Mouse (Mus musculus) MEL (cell line): ENCODE results near the gene Pgpep1l.

Source experiments
- CTCF ChIP-seq, 3 experiments: IDR thresholded peaks in 2 of 3; conservative IDR thresholded peaks in 1 of 3; 2 replicates each; pipeline ENCODE4 v1.5.1; 2011 to 2012; ENCODE audit warnings: low read length in 3 of 3, low read depth in 2 of 3, mild to moderate bottlenecking in 2 of 3, improper control_type of control experiment in 1 of 3, inconsistent platforms in 1 of 3, mixed read lengths in 1 of 3, moderate library complexity in 1 of 3; ENCODE audit not compliant: control insufficient read depth in 1 of 3, insufficient read depth in 1 of 3, poor library complexity in 1 of 3, severe bottlenecking in 1 of 3
- GATA1 ChIP-seq: IDR thresholded peaks from 2 replicates; pipeline ENCODE4 v1.6.1; 2011; ENCODE audit warnings: low read depth, low read length, improper control_type of control experiment
- MAX ChIP-seq: IDR thresholded peaks from 2 replicates; pipeline ENCODE4 v1.6.1; 2011; ENCODE audit warnings: low read length, improper control_type of control experiment
- POLR2A ChIP-seq, 2 experiments: IDR thresholded peaks; 2 replicates each; pipeline ENCODE4 v1.6.1; 2011 to 2012; ENCODE audit warnings: low read length in 2 of 2, mild to moderate bottlenecking in 2 of 2, control low read depth in 1 of 2, improper control_type of control experiment in 1 of 2, low read depth in 1 of 2, moderate library complexity in 1 of 2; ENCODE audit not compliant: control insufficient read depth in 1 of 2, insufficient read depth in 1 of 2, poor library complexity in 1 of 2
- POLR2AphosphoS2 ChIP-seq: IDR thresholded peaks from 2 replicates; pipeline ENCODE4 v1.6.1; 2011; ENCODE audit warnings: low read length, improper control_type of control experiment
- TAL1 ChIP-seq: IDR thresholded peaks from 2 replicates; pipeline ENCODE4 v1.6.1; 2012; ENCODE audit warnings: mild to moderate bottlenecking, inconsistent platforms, low read length, moderate library complexity, mixed read lengths
- ZC3H11A ChIP-seq: IDR thresholded peaks from 2 replicates; pipeline ENCODE4 v1.6.1; 2012; ENCODE audit warnings: low read depth, mild to moderate bottlenecking, inconsistent platforms, low read length, improper control_type of control experiment
- ZNF384 ChIP-seq: IDR thresholded peaks from 2 replicates; pipeline ENCODE4 v1.6.1; 2012; ENCODE audit warnings: low read depth, mild to moderate bottlenecking, inconsistent platforms, low read length, improper control_type of control experiment

- TF ChIP-seq CTCF (IDR thresholded peaks at IDR 0.05 in 2 of 3, conservative IDR thresholded peaks at IDR 0.05 in 1 of 3; ENCODE audit: control insufficient read depth in 1 of 3, insufficient read depth in 1 of 3, low read depth in 2 of 3, low read length in 3 of 3, poor library complexity in 1 of 3, severe bottlenecking in 1 of 3) (no peak), POLR2AphosphoS2 (no peak), GATA1 (no peak), POLR2A (IDR thresholded peaks at IDR 0.05; ENCODE audit: control insufficient read depth in 1 of 2, insufficient read depth in 1 of 2, low read depth in 1 of 2, low read length in 2 of 2, poor library complexity in 1 of 2) (no peak), MAX (no peak), TAL1 (no peak), ZNF384 (no peak), ZC3H11A (no peak)
These were observed 32.5 kb upstream of the Pgpep1l start for GRCm38 (mm10) chr7:68296487-68296886.
